ENCODE assay signal across 9 mouse cellular contexts in genomic region chr10:4113328-4113658, GRCm38 (mm10).
DNase-seq lines count a peak whose midpoint lies in the region; ATAC-seq and TF ChIP-seq lines count a peak whose summit lies in the region.
"Had no signal": no experiment of that assay in that cellular context is flagged by ENCODE, and none has a peak within 500 bp of the region (broad histone marks: within the 10 kb centered on the region; RNA-seq: fewer than 3 reads in every experiment).

No protein-coding gene starts in this region.

- peaks cover 25 to 30% of the 10 kb centered on the region in 2 experiments for H3K4me1 ChIP-seq in heart, embryonic 14.5 days (ENCODE audit: control insufficient read depth in 2 of 2, insufficient read depth in 2 of 2, low read length in 2 of 2)
- H3K4me1 ChIP-seq in lung, postnatal 0 days (ENCODE audit: insufficient read depth, low read depth, low read length), result peaks cover 19% of the 10 kb centered on the region; the same call in 1 of the 2 replicates
- H3K4me1 ChIP-seq in intestine, embryonic 16.5 days (ENCODE audit: control insufficient read depth, insufficient read depth, low read length), result peaks cover 21% of the 10 kb centered on the region

- H3K36me3 ChIP-seq in heart, embryonic 14.5 days (ENCODE audit: control insufficient read depth, insufficient read depth, low read length), result no peaks in the 10 kb centered on the region
- H3K36me3 ChIP-seq in lung, postnatal 0 days (ENCODE audit: insufficient read depth, low read length), result no peaks in the 10 kb centered on the region
- no peaks in the 10 kb centered on the region for H3K36me3 ChIP-seq in intestine, embryonic 16.5 days (ENCODE audit: control insufficient read depth, insufficient read depth, low read length)

- no peak overlapping the region for H3K9ac ChIP-seq in heart, embryonic 14.5 days (ENCODE audit: low read length)
- no peak overlapping the region for H3K9ac ChIP-seq in lung, postnatal 0 days (replicated peaks; ENCODE audit: low read depth)
- H3K9ac ChIP-seq in intestine, embryonic 16.5 days (ENCODE audit: low read depth, low read length), result no peak overlapping the region

- no peak for DNase-seq in heart, adult 9 months (ENCODE audit: low spot score in 2 of 2)
- no peak for DNase-seq in lung, postnatal 0 days (ENCODE audit: low spot score)
- DNase-seq in lung, postnatal 25 days (ENCODE audit: low spot score), result no peak
- DNase-seq in right cerebral cortex, postnatal 25 days, result peak; percentile 40
- no peak for DNase-seq in embryo, embryonic 9.5 days (ENCODE audit: extremely low spot score)
- DNase-seq: adrenal gland, postnatal 10 days had no signal

- H3K27me3 ChIP-seq in heart, embryonic 14.5 days (ENCODE audit: control insufficient read depth, insufficient read depth, low read length), result no peaks in the 10 kb centered on the region
- H3K27me3 ChIP-seq in lung, postnatal 0 days (replicated peaks; ENCODE audit: insufficient read depth, low read length), result no peaks in the 10 kb centered on the region
- no peaks in the 10 kb centered on the region for H3K27me3 ChIP-seq in intestine, embryonic 16.5 days (replicated peaks; ENCODE audit: control insufficient read depth, insufficient read depth, low read length)

- no peaks in the 10 kb centered on the region for H3K9me3 ChIP-seq in heart, embryonic 14.5 days (ENCODE audit: control insufficient read depth, low read length)
- H3K9me3 ChIP-seq in lung, postnatal 0 days (ENCODE audit: low read length), result no peaks in the 10 kb centered on the region
- H3K9me3 ChIP-seq in intestine, embryonic 16.5 days (ENCODE audit: control insufficient read depth, low read length), result no peaks in the 10 kb centered on the region

- H3K4me2 ChIP-seq in heart, embryonic 14.5 days (ENCODE audit: low read length), result no peak overlapping the region
- H3K4me2 ChIP-seq in lung, postnatal 0 days (replicated peaks; ENCODE audit: low read depth, low read length), result no peak overlapping the region
- H3K4me2 ChIP-seq in intestine, embryonic 16.5 days (ENCODE audit: low read depth, low read length), result no peak overlapping the region

- no peak overlapping the region for H3K4me3 ChIP-seq in heart, embryonic 14.5 days (ENCODE audit: control insufficient read depth in 1 of 2, insufficient read depth in 1 of 2, low read depth in 1 of 2, low read length in 2 of 2)
- H3K4me3 ChIP-seq in lung, postnatal 0 days (ENCODE audit: low read depth, low read length), result no peak overlapping the region
- no peak overlapping the region for H3K4me3 ChIP-seq in intestine, embryonic 16.5 days (ENCODE audit: low read length)
- H3K4me3 ChIP-seq: myocyte had no signal

- no peak for TF ChIP-seq EP300 in lung, postnatal 0 days (IDR thresholded peaks at IDR 0.05)

- no peak for ATAC-seq in heart, embryonic 14.5 days (ENCODE audit: insufficient number of reproducible peaks, insufficient read depth, low FRiP score, low read depth)
- no peak for ATAC-seq in lung, postnatal 0 days
- ATAC-seq in intestine, embryonic 16.5 days, result no peak

- no peak for TF ChIP-seq CTCF in lung, postnatal 0 days (IDR thresholded peaks at IDR 0.05)

- peak overlapping the region; percentile 50 to 54; a peak in 3 of 4 replicates for H3K27ac ChIP-seq in heart, embryonic 14.5 days (replicated peaks in 1 of 2; ENCODE audit: control insufficient read depth in 1 of 2, insufficient read depth in 1 of 2, low read depth in 2 of 2, low read length in 2 of 2)
- peak overlapping the region; percentile 57; the same call in 1 of the 2 replicates for H3K27ac ChIP-seq in lung, postnatal 0 days (ENCODE audit: low read length)
- peak overlapping the region; percentile 16; the same call in 1 of the 2 replicates for H3K27ac ChIP-seq in intestine, embryonic 16.5 days (ENCODE audit: low read length)

- WGBS in heart, embryonic 14.5 days, result 85% methylated on average over 5 of the region's 5 CpGs
- WGBS in lung, postnatal 0 days, result 81% methylated on average over 5 of the region's 5 CpGs
- 88% methylated on average over 5 of the region's 5 CpGs for WGBS in intestine, embryonic 16.5 days
